Mouse (Mus musculus) intestine, embryonic 14.5 days (tissue): ENCODE results near the gene Ndufb6. TPM values are rescaled to one million over a fixed set of nuclear protein-coding genes. Genes with fewer than 3 reads are reported as not detected.

Experiments
- polyA plus RNA-seq: library from polyadenylated mRNA; unstranded; fragments of >200 nt; fragmentation: Nextera tagmentation; extraction: Ambion mirVana; gene quantifications from 2 replicates; pipeline ENCODE4 v1.2.1, GENCODE M21; 2014

Gene Ndufb6
- polyA plus RNA-seq, 1 experiment from 2014 or later: 341 TPM

Other genes starting within 250 kb of the Ndufb6 start
- 62.7 and 65.2 TPM in 2 replicates for gene Aco1, start 136.3 kb downstream of the Ndufb6 start, polyA plus RNA-seq
- gene Ddx58, start 39.6 kb downstream of the Ndufb6 start, polyA plus RNA-seq: 6.4 and 8.2 TPM in 2 replicates
- 36.1 and 43.5 TPM in 2 replicates for gene Smim27, start 9.8 kb downstream of the Ndufb6 start, polyA plus RNA-seq
- gene Topors, start 9.6 kb downstream of the Ndufb6 start, polyA plus RNA-seq: 40.6 and 43.3 TPM in 2 replicates
- 1.7 and 1.8 TPM in 2 replicates for gene Tmem215, start 192.8 kb upstream of the Ndufb6 start, polyA plus RNA-seq